Mouse (Mus musculus) midbrain, embryonic 14.5 days (tissue): ENCODE data around the gene Dcaf1. TPM values are rescaled to one million over a fixed set of nuclear protein-coding genes. Genes with fewer than 3 reads are reported as not detected.

Source experiments
- ATAC-seq: fragments of 200-750 bp; cut with Nextera tagmentation; 2 replicates; pipeline ENCODE4 v1.8.0; 2017; ENCODE audit warnings: moderate number of reproducible peaks, moderate library complexity; ENCODE audit not compliant: low FRiP score, low TSS enrichment
- DNase-seq: peaks from one replicate; pipeline ENCODE4 v3.0.0-alpha.2; 2015
- H3K27ac ChIP-seq: fragments of 300-500 bp; sonication (generic); replicated peaks from 2 replicates; pipeline ENCODE4 v1.5.1; 2014; ENCODE audit warnings: mild to moderate bottlenecking, low read depth, low read length, moderate library complexity
- H3K27me3 ChIP-seq: fragments of 300-500 bp; sonication (generic); 2 replicates; pipeline ENCODE4 v1.6.1; 2014; ENCODE audit warnings: low read length, control low read depth, mixed read lengths; ENCODE audit not compliant: control insufficient read depth, insufficient read depth
- H3K36me3 ChIP-seq: fragments of 300-500 bp; sonication (generic); 2 replicates; pipeline ENCODE4 v1.6.1; 2014; ENCODE audit warnings: low read length, control low read depth; ENCODE audit not compliant: control insufficient read depth, insufficient read depth
- H3K4me1 ChIP-seq: fragments of 300-500 bp; sonication (generic); 2 replicates; pipeline ENCODE4 v1.6.1; 2014; ENCODE audit warnings: mild to moderate bottlenecking, antibody characterized with exemption, low read length, control low read depth; ENCODE audit not compliant: control insufficient read depth, insufficient read depth
- H3K4me2 ChIP-seq: fragments of 300-500 bp; sonication (generic); 2 replicates; pipeline ENCODE4 v1.6.1; 2014; ENCODE audit warnings: mild to moderate bottlenecking, low read length, moderate library complexity
- H3K4me3 ChIP-seq: fragments of 300-500 bp; sonication (generic); replicated peaks from 2 replicates; pipeline ENCODE4 v1.5.1; 2014; ENCODE audit warnings: low read depth, low read length
- H3K9ac ChIP-seq: fragments of 300-500 bp; sonication (generic); replicated peaks from 2 replicates; pipeline ENCODE4 v1.6.1; 2014; ENCODE audit warnings: mild to moderate bottlenecking, low read length, moderate library complexity
- H3K9me3 ChIP-seq: fragments of 300-500 bp; sonication (generic); 2 replicates; pipeline ENCODE4 v1.6.1; 2016; ENCODE audit warnings: low read length, control low read depth, mixed read lengths; ENCODE audit not compliant: control insufficient read depth
- WGBS: fragments of 180-500 bp; shearing (Covaris S2); extraction: QIAGEN DNeasy Blood & Tissue Kit; methylation state at CpG from one replicate; pipeline ENCODE4 v1.1.7; 2014; 5-methylcytosine and 5-hydroxymethylcytosine counted together
- polyA plus RNA-seq: library from polyadenylated mRNA; unstranded; fragments of >200 nt; fragmentation: Nextera tagmentation; extraction: Ambion mirVana; gene quantifications from 2 replicates; pipeline ENCODE4 v1.2.1, GENCODE M21; 2014

Dcaf1 gene
- 17.1 and 22.3 TPM in 2 replicates for polyA plus RNA-seq

DNA sequence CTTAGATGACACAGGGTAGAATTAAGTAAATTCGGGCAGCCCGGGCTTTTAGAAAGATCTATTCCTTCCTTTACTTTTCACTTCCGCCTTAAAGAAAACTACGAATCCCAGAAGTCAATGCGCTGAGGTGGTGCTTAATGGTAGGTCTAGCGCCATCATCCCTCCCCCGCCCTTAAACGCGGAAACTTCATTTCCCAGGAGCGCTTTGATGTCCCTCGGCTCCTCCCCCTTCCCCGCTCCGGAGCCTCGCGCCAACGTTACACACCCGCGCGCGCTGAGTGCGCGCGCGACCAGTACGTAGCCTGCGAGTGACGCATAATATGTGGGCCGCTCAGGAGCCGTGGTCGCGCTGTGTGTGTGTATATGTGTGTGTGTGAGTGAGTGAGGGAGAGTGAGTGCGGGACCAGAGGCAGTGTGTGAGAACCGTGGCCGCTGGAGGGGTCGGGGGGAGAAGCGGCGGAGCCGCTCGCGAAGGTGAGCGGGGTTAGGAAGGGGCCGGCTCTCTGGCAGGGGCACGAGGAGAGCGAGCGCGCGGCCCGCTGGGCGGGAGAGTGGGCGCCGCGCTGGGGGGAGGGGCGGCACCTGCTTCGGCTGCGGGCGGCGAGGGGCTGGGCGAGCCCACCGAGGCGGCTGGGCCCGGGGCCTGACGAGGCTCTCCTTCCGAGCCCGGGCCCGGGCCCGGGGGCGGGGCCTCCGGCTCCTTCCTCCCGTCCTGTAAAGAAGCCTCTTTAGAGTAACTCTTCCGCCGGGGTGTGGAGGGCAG is at the start of gene Dcaf1:
TSS of gene Dcaf1 (plus strand) at position 257 of the 763 bp plus-strand sequence.
- no peaks in the 10 kb centered on the region for H3K36me3 ChIP-seq
- H3K27me3 ChIP-seq, result no peaks in the 10 kb centered on the region
- peak; percentile 100 for DNase-seq
- no peaks in the 10 kb centered on the region for H3K9me3 ChIP-seq
- peak within 1 kb of the TSS; percentile 71 for H3K9ac ChIP-seq
- peak within 1 kb of the TSS; percentile 84 for H3K4me3 ChIP-seq
- peak within 1 kb of the TSS; percentile 91 for H3K27ac ChIP-seq
- WGBS, result under 1% methylated on average over 67 of the region's 71 CpGs
- ATAC-seq, result peak; percentile 97
- H3K4me1 ChIP-seq, result 0 out of 2 replicates have a peak, but pooled peaks cover 3% of the 10 kb centered on the region
- peak within 1 kb of the TSS; percentile 91 for H3K4me2 ChIP-seq

DNA sequence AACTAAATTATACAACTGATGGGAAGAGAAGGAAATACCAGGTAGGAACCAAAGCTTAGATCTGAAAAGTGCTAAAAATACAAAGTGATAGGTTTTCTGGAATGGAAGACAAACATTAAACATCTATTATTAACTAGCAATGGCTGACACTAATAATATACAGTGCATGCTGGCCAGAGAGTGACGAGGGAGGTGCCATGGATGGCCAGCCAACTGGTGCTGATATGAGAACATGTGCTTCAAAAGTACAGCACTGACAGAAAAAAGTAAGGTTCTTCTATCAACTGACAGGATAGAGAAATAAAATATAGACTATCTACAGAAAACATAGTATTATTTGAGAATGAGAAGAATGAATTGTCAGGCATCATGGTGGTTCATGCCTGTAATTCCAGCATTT is 45.6 kb upstream of the Dcaf1 start:
- H3K4me3 ChIP-seq, result no peak overlapping the region
- ATAC-seq, result no peak
- WGBS, result 93% methylated on average over 1 of the region's 1 CpGs
- no peak overlapping the region for H3K9ac ChIP-seq
- no peaks in the 10 kb centered on the region for H3K36me3 ChIP-seq
- H3K4me1 ChIP-seq, result no peaks in the 10 kb centered on the region
- no peaks in the 10 kb centered on the region for H3K27me3 ChIP-seq
- H3K4me2 ChIP-seq, result no peak overlapping the region
- no peaks in the 10 kb centered on the region for H3K9me3 ChIP-seq
- DNase-seq, result no peak
- no peak overlapping the region for H3K27ac ChIP-seq

DNA sequence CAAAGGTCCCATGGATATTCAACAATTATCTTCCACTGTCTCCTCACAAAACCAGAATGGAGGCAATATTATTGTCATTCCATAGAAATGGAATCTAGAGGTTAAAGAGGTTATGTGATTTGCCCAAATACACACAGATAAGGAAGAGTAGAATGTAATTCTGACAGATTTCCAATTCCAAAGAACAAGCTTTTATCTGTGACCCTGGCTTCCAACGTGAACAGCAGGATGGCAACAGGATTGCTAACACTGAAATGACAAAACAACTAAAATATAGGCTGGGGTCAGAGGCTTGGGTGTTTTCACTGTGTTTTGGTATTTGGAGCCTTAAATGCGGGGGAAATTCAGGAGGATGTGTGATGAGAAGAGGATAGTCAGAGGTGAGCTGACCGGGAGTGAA is 44.3 kb upstream of the Dcaf1 start:
- H3K27me3 ChIP-seq, result no peaks in the 10 kb centered on the region
- H3K27ac ChIP-seq, result no peak overlapping the region
- DNase-seq (no peak), ATAC-seq (no peak)
- H3K9ac ChIP-seq, result no peak overlapping the region
- H3K9me3 ChIP-seq, result no peaks in the 10 kb centered on the region
- H3K4me1 ChIP-seq, result no peaks in the 10 kb centered on the region
- H3K4me2 ChIP-seq, result no peak overlapping the region
- no peaks in the 10 kb centered on the region for H3K36me3 ChIP-seq
- WGBS, result 90% methylated on average over 3 of the region's 3 CpGs
- no peak overlapping the region for H3K4me3 ChIP-seq

DNA sequence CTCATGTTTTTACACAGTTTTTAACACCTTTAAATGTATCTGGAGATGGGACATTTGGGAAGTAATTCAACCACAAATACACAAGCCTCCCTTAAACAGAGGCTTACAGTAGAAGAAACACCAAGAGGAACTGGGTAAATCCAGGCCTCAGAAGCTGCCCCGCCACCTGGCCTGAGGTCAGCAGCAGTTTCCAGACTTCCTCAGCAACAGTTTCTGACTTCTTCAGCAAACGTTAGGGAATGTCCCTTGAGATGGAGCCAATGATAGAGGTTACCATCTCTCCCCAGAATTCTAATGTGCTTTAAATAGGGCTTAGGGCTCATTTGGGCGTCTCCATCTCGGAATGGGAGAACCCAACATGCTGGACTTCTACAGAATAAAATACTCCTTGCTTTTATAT is 43.4 kb upstream of the Dcaf1 start:
- Histone ChIP-seq H3K9me3 (no peaks in the 10 kb centered on the region), H3K27me3 (no peaks in the 10 kb centered on the region), H3K4me1 (no peaks in the 10 kb centered on the region), H3K36me3 (no peaks in the 10 kb centered on the region), H3K27ac (no peak overlapping the region), H3K9ac (no peak overlapping the region), H3K4me3 (no peak overlapping the region), H3K4me2 (no peak overlapping the region)
- ATAC-seq (no peak), DNase-seq (no peak)
- WGBS, result 92% methylated on average over 4 of the region's 4 CpGs

DNA sequence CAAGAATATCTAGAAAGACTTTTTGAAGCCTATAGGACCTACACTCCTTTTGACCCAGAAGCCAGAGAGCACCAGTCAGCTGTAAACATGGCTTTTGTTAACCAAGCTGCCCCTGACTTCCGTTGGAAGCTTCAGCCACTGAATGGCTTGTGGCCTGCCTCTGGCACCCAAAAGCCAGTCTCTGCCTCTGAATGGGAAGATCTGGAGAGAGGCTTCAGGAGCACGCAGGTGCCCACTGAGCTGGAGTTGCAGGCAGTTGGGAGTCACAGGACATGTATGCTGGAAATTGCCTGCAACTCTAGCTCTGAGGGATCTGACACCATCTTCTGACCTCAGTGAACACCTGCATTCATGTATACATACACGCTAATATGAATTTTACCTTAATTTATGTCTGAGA is 41.6 kb upstream of the Dcaf1 start:
- DNase-seq (no peak), ATAC-seq (no peak)
- 89% methylated on average over 3 of the region's 3 CpGs for WGBS
- no peaks in the 10 kb centered on the region for H3K36me3 ChIP-seq
- no peak overlapping the region for H3K4me3 ChIP-seq
- no peak overlapping the region for H3K27ac ChIP-seq
- no peaks in the 10 kb centered on the region for H3K9me3 ChIP-seq
- H3K27me3 ChIP-seq, result no peaks in the 10 kb centered on the region
- H3K9ac ChIP-seq, result no peak overlapping the region
- H3K4me2 ChIP-seq, result no peak overlapping the region
- H3K4me1 ChIP-seq, result no peaks in the 10 kb centered on the region

DNA sequence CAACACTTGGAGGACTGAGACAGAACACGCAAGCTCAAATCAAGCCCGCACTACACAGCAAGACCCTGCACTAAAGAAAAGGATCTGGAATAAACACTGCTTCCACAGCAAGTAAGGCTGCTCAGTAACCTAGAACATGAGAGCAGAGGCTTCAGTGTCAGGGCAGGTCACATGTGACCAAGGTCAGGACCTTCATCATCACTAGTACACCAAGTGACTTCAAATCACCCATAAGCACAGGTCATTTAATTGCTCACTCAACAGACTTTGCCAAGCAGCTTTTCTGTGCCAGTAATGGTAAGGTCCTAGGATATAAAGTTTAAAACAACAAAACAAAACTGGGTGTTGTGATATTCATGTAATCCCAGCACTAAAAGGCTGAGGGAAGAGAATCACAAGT is 38.1 kb upstream of the Dcaf1 start:
- Histone ChIP-seq H3K4me1 (peaks cover 8% of the 10 kb centered on the region), H3K27ac (no peak overlapping the region), H3K9ac (no peak overlapping the region), H3K9me3 (no peaks in the 10 kb centered on the region), H3K36me3 (no peaks in the 10 kb centered on the region), H3K4me2 (no peak overlapping the region), H3K4me3 (no peak overlapping the region), H3K27me3 (no peaks in the 10 kb centered on the region)
- DNase-seq (no peak), ATAC-seq (no peak)
- 99% methylated on average over 2 of the region's 2 CpGs for WGBS

DNA sequence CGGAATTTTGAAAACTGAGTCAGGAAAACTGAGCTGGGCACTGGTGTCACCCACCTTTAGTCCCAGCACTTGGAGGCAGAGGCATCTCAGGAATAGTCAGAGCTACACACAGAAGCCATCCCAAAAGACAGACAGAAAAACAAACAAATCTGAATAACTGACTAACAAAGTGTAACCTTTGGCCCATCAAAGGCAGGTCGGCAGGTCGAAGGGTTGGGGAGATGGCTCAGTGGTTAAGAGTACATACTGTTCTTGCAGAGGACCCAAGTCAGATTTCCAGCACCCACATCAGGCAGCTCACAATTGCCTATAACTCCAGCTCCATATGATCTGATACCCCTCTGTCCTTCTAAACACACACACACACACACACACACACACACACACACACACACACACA is 36.5 kb upstream of the Dcaf1 start:
- Histone ChIP-seq H3K9me3 (no peaks in the 10 kb centered on the region), H3K36me3 (no peaks in the 10 kb centered on the region), H3K9ac (no peak overlapping the region), H3K4me1 (peaks cover 13% of the 10 kb centered on the region), H3K27me3 (no peaks in the 10 kb centered on the region), H3K4me3 (no peak overlapping the region), H3K27ac (no peak overlapping the region), H3K4me2 (no peak overlapping the region)
- DNase-seq (no peak), ATAC-seq (no peak)
- WGBS, result 90% methylated on average over 3 of the region's 3 CpGs

DNA sequence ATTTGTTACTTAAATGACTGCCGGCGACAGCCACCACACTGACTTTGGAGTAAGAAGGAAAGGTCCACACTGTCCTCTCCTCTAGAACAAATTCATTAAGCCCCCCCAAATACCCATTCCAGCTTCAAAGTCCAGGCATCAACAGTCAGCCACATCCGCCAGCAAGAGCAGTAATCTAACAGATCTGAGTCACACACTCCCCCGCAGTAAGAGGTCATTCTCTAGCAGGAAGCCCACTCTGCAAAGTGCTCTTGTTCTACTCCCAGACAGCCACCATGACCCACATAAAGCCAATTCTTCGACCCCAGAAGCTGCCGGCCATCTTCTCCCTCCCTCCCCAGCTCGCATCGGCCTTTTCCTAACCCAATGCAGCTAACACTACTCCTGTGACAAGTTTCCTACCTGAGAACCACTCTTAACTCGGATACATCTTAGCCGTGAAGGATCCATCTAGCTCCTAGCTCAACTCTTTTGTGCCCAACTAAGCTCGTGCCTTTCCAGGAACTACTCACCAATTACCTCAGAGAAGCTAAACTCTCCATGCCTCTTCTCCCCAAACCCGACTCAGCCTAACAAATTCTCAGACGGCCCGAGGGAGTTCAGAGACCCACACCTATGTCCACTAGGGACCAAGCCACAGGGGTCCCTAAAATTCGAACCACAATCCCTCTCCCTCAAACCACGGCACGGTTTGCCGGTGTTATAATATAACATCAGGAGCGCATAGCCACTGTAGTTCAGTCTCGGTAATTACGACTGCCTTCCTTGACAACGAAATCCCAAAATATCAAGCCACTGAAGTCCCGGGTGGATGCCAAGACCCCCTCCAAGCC is 33.5 kb upstream of the Dcaf1 start:
- peak overlapping the region; percentile 100 for H3K4me3 ChIP-seq
- peak overlapping the region; percentile 89 for H3K27ac ChIP-seq
- H3K27me3 ChIP-seq, result no peaks in the 10 kb centered on the region
- no peaks in the 10 kb centered on the region for H3K36me3 ChIP-seq
- WGBS, result 7% methylated on average over 23 of the region's 23 CpGs
- peaks cover 13% of the 10 kb centered on the region for H3K4me1 ChIP-seq
- peak overlapping the region; percentile 89 for H3K4me2 ChIP-seq
- no peaks in the 10 kb centered on the region for H3K9me3 ChIP-seq
- DNase-seq (no peak), ATAC-seq (0 out of 2 replicates have a peak, but pooled peaks have one; percentile 31)
- peak overlapping the region; percentile 99 for H3K9ac ChIP-seq
